Mouse (Mus musculus) left cerebral cortex, adult 18-20 months (tissue): ENCODE results near the gene Oas1c. TPM values are rescaled to one million over a fixed set of nuclear protein-coding genes. Genes with fewer than 3 reads are reported as not detected.

Experiments used
- DNase-seq, 2 experiments: peaks; one replicate each; pipeline ENCODE4 v3.0.0; 2021 to 2022; ENCODE audit warnings: low spot score in 2 of 2, mixed read lengths in 1 of 2
- microRNA-seq, 2 experiments: library from miRNA; unstranded; fragments of <30 nt; microRNA quantifications; one replicate each; pipeline ENCODE4 v1.2.0; 2021
- total RNA-seq, 2 experiments: library from RNA; stranded (reverse); gene quantifications; 2 replicates each; pipeline ENCODE4 v1.2.3; 2021

Gene Oas1c
- total RNA-seq, 2 experiments from 2014 or later, result 0.56 to 0.80 TPM

DNA sequence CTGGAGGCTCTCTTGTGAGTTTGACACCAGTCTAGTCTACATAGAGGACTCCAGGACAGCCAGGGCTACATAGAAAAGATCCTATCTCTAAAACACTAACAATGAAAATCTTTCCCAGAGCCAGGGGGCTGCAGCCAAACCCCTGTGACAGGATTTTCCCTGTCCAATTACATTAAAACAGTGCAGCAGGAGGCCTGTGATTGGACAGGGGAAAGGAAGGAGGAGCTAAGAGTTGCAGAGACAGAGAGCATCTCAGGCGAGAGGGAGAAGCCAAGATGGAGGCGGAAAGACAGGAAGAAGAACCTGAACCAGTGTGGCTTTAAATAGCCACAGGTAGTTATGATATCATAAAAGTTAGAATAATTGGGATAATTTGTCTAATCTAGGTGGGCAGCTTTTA is 29.9 kb downstream of the Oas1c start:
- no peak for DNase-seq

DNA sequence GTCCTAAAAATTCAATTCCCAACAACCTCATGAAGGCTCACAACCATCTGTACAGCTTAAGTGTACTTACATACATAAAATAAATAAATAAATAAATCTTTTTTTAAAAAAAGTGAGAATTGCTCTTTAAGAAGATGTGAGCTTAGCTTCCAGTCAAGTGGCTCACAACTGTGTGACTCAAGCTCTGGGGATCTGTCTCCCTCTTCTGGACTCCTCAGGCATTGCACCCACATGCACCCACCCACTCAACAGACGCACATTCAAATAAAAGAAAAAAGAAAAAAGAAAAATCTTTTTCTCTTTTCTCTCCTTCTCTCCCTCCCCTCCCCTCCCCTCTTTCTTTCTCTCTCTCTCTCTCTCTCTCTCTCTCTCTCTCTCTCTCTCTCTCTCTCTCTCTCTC is 30.7 kb downstream of the Oas1c start:
- no peak for DNase-seq

DNA sequence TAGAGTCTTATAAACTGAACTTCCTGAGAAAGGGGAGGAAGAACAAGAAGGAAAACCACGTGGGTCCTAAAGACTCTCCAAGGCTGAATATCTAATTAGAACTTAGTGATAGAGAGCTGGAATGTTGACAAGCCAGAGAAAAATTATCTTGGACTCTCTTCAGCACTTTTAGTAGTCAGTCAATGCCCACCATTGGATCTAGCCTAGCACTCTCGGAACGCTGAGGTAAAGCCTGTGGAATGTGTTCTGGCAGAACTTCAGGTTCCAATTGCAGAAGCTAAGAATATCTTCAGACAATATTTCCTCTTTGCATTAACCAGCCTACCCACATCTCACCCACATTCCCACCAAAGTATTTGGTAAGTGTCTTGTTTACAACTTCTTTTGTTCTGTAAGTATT is 32.4 kb downstream of the Oas1c start:
- no peak for DNase-seq

DNA sequence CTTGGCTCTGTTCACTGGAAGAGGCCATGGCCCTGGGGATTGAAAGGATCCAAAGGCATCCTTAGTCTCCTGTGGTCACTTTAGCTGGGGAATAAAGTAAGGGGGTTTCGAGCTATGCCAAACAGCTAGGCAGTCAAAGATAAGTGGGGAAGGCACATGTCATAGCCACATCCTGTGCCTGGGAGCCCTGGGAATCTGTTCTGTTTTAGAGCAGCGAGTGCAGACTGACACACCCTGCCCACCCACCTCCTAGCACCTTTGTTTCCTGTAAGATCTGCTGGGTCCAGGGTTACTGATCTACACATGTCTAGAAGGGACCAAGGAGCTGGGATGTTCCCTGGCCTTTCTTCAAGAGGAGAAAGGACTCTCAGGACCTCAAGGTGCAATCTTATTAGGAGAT is 33.4 kb downstream of the Oas1c start:
- DNase-seq, result no peak

DNA sequence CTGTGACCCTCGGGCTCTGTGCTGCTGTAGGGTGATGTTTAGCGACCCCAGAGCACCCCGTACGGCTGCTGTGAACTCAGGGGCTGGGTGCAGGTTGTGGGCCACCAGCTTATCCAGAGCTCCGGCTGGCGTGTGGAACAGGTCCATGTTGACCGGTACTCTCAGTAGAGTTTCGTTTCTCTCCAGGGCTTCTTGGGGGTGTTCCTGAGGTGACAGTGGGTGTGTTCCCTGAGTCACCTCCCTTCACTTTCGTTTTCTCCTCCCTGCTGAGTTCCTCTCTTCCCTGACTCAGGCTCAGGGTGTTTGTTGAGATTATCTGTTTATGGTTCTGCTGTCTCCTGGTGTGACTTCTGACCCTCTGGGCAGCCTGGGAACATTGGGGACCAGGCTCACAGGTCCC is 34.8 kb downstream of the Oas1c start, which contains the start of gene Oas3:
Gene Oas3, minus strand, starts transcription at position 184 of the 400 bp plus-strand sequence.
- no peak for DNase-seq

DNA sequence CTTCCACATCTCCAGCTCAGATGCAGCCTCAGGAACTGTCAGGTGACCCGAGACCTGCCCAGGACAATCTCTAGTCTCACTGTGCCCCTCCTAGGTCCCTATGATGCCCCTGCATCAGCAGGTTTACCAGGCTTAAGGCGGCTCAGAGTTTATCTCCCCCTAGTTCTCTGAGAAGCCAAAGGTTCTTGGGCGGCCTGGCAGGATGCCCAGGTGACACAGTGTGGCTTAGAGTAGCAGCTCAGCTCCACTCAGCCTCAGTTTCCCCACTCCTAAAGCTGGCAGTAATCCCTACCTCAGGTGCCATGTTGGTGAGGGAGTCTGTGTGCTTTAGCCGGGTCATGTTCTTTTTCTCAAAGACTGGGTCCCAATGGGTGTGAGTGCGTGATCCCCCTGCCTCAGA is 35.5 kb downstream of the Oas1c start:
- DNase-seq, result no peak

DNA sequence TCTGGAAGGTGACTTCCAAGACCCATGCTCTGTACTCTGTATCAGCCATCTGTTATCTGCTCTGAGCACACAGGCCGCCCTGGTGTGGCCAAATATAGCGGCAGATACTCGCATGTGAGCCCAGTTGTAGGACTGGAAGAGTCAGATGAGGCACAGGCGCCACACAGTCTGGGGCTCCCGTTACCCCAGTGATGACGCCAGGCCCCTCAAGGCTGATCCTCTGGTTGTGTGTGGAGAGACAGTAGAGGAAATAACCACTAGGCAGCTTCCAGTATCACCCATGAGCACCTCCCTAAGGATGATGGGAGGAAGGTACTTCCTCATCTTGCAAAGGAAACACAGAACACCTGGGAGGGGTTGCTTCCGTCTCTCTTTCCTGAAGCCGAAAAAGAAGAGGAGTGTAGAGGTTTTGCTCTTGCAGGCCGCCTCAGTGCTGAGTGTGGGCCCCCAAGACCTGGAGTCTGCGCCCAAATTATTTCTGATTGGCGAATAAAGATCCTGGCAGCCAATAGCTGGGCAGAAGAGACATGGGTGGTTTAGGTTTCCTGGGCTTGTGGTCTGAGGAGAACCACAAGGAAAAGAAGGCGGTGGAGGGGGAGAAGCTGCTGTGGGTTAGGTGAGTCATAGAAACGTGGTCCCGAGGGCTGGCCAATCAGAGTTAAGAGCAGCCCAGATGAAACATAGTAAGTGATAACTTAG is 36.9 kb downstream of the Oas1c start:
- no peak for DNase-seq

DNA sequence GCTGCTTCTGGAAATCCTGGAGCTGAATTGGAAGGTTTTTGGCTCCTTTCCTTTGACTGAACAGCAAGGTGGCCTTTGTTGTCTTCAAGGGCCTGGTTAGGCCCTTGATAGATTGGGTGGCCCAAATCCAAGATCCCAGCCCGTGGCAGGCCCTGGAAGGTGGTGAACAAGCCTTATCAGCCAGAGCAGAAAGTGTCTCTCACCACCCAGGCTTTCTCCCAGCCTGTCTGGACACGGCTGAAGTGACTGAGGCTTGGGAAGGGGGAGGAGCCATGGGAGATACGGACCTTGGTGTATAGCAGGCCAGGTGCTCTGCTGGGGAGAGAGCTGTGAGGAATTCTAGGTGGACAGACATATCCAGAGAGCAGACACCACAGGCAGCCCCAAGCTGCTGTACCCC is 42.9 kb downstream of the Oas1c start:
- DNase-seq, result no peak

DNA sequence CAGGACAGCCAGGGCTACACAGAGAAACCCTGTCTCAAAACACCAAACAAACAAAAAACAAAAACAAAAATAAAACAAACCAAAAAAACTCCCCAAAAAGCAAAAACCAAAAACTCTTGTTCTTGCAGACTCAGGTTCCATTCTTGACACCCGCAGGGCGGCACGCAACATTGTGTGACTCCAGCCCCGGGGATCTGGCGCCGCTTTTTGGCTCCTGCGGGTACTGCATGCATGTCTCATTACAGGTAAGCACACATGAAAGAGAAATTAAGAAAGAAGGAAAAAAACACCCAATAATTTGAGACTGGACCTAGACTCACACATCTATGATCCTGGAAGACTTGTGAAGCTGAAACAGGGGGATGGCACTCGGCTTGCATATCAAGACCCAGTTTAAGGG is 47.3 kb downstream of the Oas1c start:
- no peak for DNase-seq

DNA sequence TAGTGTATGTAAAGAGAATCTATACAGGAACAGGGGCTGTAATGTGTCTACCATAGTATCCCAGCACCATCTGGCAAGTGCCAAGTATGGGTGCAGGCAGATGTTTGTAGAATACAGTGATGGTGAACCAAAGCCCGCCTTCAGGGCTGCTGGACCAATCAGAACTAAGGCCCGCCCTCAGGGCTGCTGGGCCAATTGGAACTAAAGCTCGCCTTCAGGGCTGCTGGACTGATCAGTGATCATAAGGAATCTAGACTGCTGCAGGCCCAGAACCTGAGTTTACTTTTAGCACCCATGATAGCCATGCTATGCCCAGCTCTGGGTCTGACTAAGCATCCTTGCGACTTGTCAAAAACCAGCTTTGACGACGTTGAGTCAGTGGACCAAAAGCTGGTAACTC is 50.4 kb downstream of the Oas1c start:
- no peak for DNase-seq

DNA sequence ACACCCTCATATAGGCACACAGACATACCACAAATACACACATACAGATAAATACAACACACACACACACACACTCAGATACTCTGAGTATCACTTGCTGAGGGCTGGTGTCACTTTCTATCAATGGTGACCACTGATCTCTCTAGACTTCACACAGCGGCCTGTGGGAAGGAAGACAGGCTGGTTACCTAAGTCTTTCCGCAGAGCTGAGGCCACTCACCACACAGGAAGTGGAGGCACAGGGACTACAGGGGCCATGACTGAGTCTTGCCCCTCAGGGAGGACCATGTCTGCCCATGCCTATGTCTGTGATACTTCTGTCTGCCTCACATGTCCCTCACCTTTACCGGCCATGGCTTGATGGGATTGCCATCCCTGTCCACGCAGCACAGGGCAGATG is 58.1 kb downstream of the Oas1c start:
- DNase-seq, result no peak

DNA sequence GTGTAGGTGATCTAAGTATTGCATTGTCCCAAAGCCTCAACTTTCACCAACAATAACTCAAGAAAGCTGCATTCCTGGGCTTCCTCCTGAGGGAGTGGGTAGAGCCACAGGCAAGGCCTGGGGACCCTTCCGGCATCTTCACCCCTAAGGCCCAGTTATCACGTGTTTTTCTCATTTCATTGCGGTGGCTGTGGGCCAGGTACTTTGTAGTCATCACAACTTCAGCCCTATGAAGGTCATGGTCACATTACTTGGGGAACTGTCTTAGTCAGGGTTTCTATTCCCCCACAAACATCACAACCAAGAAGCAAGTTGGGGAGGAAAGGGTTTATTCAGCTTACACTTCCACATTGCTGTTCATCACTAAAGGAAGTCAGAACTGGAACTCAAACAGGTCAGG is 59.5 kb downstream of the Oas1c start:
- no peak for DNase-seq

DNA sequence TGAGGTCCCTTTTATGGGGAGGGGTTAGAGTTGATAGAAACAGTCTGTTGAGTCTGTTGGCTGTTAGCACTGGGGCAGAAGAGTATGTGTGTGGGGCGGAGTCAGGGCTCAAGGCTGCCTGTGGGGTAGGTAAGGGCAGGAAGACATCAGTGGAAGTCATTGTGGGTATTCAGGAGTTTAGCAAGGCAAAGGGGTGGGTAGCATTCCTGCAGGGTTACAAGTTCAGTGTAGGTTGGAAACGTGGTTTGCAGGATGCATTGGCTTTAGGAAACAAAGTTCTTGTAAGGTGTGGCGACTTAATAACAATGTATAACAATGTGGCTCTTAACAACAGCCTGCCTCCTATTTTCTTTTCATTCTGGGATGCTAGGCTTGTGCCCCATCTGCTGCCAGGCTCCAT is 61.1 kb downstream of the Oas1c start:
- DNase-seq, result no peak

Small RNAs within 50 kb of the gene (microRNA-seq; reads per million reads assigned to microRNA genes)
- 0 reads per million in 2 experiments for gene Gm22907

Other genes starting within 250 kb of the Oas1c start
- 10 to 100 TPM; 34.9 to 35.8 TPM for gene Tpcn1, start 223.8 kb downstream of the Oas1c start, total RNA-seq
- 1 to 10 TPM in 1 of 2 experiments, under 1 TPM in 1; 0.70 to 1.3 TPM for gene Iqcd, start 223.5 kb downstream of the Oas1c start, total RNA-seq
- 10 to 100 TPM; 28.7 to 31.0 TPM for gene Rita1, start 199.9 kb downstream of the Oas1c start, total RNA-seq
- gene Ddx54, start 199.8 kb downstream of the Oas1c start, total RNA-seq, result 10 to 100 TPM; 34.0 to 41.6 TPM
- gene Cfap73, start 178.3 kb downstream of the Oas1c start, total RNA-seq, result not detected
- 10 to 100 TPM; 70.5 to 83.0 TPM for gene Rasal1, start 163.7 kb downstream of the Oas1c start, total RNA-seq
- 10 to 100 TPM; 73.1 to 78.8 TPM for gene Dtx1, start 100.6 kb downstream of the Oas1c start, total RNA-seq
- under 1 TPM in 1 of 2 experiments, not detected in 1; 0.26 TPM for gene Oas2, start 62.7 kb downstream of the Oas1c start, total RNA-seq
- gene Oas3, start 34.9 kb downstream of the Oas1c start, total RNA-seq, result not detected
- not detected for gene Oas1e, start 17.0 kb downstream of the Oas1c start, total RNA-seq
- not detected for gene Oas1f, start 34.9 kb upstream of the Oas1c start, total RNA-seq
- not detected for gene Oas1h, start 48.9 kb upstream of the Oas1c start, total RNA-seq
- not detected for gene Oas1g, start 75.1 kb upstream of the Oas1c start, total RNA-seq
- under 1 TPM; 0.19 to 0.23 TPM for gene Oas1a, start 95.0 kb upstream of the Oas1c start, total RNA-seq
- gene Oas1d, start 102.0 kb upstream of the Oas1c start, total RNA-seq, result not detected
- gene Rph3a, start 197.6 kb upstream of the Oas1c start, total RNA-seq, result 100 to 1,000 TPM; 309 to 328 TPM